Mouse (Mus musculus): ENCODE results near the gene Apon.

DNA sequence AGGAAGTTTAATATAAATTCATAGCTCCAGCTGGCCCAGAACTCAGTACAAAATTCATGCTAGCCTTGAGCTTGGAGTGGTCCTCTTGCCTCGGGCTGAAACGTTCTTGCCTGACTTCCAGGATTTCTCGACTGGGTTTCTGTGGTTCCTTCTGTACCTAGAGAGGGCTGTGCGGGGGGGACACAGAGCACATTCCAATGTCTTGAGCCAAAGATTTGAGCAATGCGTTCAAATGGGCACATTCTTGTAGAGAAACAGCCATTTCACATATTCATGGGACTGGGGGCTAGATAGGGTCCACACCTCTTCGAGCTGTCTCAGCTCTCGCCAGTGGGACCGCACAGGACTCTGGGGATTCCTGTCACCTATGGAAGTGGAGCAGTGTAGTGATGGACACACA is 2.0 kb downstream of the Apon start:
- TF ChIP-seq CTCF (IDR thresholded peaks at IDR 0.05; ENCODE audit: low read depth), result no peak
- no peak for TF ChIP-seq EP300 (IDR thresholded peaks at IDR 0.05; ENCODE audit: low read depth)

Measured in liver, postnatal 0 days (tissue).